Mouse (Mus musculus): ENCODE data around the gene Opn1sw.
"Not testable (repeated sequence)": the region's sequence is repeated elsewhere in the genome, so short reads cannot be mapped to it uniquely, and the experiment has no call there.

Opn1sw gene

GRCm38 (mm10) chr6:29347189-29347588 is 41.1 kb downstream of the Opn1sw start:
- DNase-seq (ENCODE audit: low spot score), result no peak

DNA sequence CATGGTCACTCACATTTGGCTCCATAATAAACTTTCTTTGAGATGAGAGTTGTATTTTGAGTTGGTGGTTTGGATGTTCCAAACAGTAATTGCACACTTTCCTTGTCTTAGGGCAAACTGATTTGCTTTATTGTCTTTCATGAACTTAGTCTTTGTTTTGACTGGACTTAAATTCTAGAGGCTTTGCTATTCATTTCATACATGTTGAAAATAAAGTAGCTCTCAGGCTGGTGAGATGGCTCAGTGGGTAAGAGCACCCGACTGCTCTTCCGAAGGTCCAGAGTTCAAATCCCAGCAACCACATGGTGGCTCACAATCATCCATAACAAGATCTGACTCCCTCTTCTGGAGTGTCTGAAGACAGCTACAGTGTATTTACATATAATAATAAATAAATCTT is 41.8 kb downstream of the Opn1sw start:
- DNase-seq (ENCODE audit: low spot score), result not testable (repeated sequence)

- DNase-seq (ENCODE audit: low spot score), result no peak
Observed at GRCm38 (mm10) chr6:29329514-29329913, 58.8 kb downstream of the Opn1sw start.

DNA sequence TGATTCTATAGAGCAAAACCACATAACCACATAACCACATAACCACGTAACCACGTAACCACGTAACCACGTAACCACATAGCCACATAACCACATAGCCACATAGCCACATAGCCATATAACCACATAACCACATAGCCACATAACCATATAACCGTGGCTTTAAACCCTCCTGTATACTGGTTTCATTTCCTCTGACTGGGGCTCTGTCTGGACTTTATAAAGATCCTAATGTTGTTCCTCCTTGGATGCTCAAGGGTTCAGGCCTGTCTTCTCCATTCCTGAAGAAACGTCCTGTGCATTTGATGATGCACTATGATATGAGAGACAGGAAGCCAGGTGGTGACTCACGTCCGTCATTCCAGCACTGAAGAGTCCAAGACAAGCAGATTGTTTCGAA is 61.3 kb downstream of the Opn1sw start:
- DNase-seq (ENCODE audit: low spot score), result no peak

All from ovary, postnatal 36 days (tissue).